Mouse (Mus musculus) lung, postnatal 10 days (tissue): ENCODE measurements around the gene Npnt.

ENCODE experiments used
- DNase-seq: peaks from one replicate; pipeline ENCODE4 v3.0.0; 2021

Npnt gene

DNA sequence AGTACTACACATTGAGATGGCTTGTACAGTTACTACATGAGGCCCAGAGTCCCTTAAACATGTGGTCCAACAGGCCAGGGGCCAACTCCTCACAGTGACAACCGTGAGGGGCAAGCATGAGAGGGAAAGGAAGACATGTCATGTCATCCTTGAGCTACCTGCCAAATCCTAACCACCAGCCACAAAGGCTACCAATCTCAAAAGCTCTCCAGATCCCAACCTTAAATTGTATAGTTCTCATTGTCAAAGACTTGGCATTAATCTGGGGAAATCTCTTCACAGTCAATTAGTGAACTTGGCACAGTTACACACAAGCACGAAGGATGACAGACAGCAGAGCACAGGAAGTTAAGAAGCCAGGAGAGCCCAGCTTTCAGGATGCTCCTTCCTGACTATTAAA lies 15.4 kb downstream of the Npnt start:
- DNase-seq = no peak

DNA sequence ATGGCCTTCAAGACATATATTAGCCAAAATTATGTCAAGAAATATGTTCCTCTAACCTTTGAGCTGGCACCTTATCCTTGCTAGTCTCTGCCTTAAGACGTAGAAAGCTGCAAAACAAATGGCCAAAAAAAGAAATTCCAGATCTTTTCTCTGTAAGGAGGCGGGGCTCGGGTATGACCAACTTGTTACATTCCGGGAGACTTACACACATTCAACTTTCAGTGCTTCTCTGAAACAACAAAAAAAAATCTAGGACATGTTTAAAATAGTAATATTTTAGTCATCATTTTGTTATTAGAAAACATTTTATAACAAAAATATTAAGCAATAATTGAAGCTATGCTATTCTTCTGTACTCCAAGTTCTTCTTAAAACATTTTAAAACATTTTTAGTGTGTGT lies 18.6 kb downstream of the Npnt start:
- DNase-seq = no peak

DNA sequence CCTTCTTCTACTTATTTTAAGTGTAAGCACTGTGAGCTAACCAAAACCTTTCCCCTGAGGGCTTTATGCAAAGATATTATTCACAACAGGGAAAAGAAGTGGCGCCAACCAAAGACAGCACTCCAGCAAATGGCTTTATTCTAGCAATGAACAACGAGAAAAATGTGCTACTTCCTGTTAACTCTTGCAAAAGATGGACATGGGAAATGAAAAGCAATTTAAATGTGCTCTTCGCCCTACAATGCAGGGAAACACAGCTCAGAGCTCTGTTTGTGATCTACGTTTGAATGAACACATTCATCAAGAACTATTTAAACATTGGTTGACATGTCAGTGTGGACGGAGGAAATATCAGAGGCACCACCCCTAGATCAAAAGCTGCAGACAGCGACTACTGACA lies 20.2 kb downstream of the Npnt start:
- DNase-seq = no peak

DNA sequence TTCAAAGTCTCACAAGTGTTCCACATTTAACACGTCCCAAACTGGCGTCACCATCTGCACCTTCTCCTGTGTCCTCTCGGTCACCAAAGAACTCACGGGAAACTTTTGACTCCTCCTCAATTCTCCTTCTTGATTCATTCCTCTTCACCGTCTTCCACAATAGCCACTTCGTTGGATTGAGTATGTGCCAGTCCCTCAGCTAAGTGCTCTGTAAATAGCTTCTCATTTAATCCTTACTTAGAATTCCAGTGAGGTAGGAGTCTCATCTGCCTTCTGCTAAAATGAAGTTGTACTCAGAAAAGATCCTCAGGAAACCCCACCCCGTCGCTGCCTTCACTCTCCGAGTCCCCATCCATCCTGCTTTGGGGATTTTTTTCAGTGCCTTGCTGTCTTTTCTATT lies 21.9 kb downstream of the Npnt start:
- DNase-seq = no peak

DNA sequence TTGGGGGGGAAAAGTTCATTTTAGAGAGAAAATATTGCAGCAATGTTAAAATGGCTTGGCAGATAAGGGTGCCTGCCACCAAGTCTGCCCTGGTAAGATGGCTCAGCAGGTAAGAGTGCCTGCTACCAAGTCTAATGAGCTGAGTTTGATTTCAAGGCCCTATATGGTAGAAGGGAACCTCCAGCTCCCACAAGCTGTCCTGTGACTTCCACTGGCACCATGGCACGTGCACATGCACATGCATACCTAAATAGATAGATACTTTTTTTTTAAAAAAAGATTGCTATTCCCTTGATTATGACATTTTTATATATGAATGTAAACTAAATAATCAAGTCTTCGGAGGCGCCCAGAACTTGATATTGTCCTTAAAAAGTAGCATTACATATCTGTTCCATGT lies 30.3 kb downstream of the Npnt start:
- DNase-seq = no peak

DNA sequence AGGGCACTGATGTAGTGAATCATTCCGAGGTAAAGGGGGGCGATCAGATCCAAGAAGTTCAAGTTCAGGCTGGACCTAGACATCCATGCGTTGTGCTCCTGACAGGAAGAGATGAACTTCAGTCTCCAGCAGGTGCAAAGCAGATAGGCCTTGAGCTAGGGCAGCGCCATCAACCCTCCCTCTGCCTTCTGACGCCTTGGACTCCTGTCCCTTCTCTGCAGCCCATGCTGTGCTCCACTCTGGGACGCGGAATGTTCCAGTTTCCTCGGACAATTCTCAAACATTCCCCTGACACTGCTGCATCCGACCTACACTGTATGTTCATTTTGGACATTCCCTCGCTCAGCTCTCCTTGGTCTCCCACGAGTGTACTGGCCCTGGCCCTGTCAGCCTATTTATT lies 30.9 kb downstream of the Npnt start:
- no peak for DNase-seq

DNA sequence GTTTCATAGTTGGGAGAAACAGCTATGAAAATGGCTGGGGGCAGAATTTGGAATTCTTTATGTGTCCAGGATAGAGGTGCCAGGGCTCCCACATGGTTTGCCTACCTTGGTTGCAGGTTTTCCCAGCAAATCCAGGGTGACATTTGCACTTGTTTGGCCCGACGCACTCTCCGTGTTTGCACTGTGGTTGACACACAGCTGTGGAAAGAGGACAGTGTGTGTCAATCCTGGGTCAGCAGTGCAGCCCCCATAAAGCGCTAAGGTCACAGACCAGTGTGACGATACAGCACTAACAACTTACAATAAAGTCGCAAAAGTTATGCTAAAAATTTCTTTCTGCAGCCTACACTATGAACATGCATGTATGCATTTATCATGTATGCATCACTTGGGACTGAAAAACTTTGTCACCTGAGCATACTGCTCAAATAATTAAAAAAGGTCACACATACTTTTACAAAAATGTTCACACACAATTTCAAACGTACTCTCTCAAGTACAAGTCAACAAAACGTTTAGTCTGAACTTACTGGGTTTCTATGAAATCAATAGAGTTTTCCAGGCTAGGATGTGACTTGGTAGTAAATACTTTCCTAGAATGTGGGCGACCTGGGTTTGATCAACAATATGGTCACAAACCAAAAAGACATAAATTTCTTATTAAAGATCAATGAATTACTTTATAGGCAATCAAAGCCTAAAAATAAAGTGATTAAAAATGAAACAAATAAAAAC lies 32.6 kb downstream of the Npnt start:
- no peak for DNase-seq

DNA sequence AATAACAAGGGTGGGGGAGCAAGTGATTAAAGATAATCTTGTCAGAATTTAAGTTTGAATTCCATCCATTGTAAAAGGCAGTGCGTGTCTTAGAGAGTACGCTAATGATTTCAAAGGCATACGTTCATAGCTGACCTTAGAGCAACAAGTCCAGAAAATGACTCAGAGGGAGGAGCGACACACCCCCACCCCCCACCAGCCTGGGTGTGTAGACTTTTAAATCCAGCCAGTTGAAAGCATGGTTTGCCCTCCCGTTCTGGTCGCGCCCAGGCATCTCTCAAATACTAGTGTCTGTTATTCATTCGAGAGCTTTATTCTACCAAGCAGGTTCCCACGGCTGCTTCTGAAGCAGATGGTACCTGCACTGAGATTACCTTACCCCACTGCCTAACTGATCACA lies 34.4 kb downstream of the Npnt start:
- DNase-seq = no peak

DNA sequence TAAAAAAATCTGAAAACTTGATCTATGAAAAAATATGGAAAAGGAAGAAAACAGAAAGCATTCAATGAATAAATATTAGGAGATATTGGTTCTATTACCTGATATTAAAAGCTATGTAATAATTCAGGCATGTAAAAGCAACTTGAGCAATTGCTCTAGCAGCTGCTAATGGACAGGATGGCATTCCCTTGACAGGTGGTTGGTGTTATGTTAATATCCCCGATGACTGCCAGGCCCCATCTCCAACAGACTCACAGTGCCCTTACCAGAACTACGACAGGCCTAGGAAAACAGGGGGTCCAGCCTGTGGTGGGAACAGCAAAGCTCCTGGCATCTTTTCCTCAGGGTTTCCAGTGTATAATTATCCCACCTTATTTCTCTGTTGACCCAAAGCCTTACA lies 37.7 kb downstream of the Npnt start:
- DNase-seq = no peak

DNA sequence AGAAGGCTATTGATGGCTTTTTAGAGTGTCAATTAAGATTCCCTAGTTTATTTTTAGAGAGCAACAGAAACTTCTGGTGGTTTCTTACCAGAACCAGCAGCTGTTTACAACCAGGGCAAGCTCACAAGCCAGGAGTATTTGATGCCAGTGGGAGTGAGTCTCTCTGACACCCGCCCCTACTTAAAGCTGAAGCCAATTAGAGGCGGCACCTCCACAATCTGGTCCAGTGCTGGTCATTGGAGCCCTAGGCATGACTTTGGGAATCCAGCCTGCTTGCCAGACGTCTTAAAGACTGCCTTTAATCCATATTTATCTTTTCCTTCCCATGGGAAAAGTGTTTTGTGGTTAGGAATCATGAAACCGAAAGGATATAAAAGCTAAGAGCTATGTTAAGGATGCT lies 38.4 kb downstream of the Npnt start:
- peak; percentile 37 for DNase-seq

DNA sequence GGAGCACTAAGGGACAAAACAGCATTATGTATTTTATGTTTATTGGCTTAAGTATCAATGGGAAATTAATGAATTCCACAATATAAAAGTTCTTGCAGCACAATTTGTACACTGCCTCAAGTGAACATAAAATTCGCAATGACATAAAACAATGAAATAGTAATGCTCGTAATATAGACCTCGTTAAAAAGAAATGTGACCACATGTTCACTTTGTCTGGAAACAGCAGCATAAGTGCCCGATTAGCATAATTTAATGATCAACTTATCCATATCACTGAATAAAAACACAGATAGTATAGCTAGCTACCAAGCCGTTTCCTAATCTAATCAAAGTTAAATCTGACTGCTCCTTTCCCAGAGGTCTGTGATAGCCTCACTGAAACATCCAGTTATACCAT lies 39.4 kb downstream of the Npnt start:
- DNase-seq = no peak

DNA sequence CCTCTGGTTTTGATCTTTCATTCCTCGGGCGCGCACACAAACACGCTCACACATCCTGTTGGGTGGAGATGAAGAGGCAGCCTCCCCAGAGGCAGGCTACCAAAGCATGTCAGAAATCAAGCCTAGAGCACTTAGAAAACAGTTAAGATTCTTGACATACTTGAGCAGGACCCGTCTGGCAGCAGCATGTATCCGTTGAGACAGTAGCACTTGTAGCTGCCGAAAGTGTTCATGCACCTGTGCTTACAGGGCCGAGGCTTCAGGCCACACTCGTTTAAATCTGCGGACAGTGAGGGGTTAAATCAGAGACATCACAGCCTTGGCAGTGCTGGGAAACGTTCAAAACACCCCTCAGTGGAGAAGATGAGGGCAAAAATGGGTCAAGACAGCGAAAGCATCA lies 40.4 kb downstream of the Npnt start:
- DNase-seq = no peak

DNA sequence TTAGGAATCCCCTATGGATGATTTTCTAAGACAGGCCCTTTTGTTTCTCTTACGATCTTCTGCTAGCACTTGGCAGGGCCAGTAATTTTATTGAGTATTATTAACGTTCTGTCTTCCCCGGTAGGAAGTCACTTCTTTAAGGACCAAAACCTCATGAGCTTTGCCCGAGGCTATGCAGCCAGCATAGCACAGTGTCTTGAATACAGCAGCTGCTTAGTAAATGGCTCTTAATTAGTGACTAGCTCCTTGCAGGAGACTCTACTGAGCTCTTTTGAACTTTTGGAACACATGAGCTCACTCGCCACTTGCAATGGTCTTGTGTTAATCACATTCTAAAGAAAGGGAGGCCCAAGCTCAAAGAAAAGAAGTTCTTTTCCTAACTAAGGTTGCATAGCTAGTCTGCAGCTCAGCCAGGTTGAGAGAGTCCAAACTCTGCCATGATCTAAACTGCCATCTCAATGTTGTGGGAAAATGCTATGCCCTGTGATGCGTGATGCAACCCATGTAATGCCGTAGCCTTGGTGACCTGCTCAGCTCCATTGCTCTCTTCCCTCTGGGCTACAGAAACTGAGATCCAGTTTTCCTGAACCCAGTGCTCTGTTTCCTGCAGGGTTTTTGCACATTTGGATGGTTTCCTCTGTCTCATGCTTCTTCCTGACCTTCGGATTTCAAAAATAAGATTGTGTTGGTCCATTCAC lies 42.4 kb downstream of the Npnt start:
- no peak for DNase-seq

DNA sequence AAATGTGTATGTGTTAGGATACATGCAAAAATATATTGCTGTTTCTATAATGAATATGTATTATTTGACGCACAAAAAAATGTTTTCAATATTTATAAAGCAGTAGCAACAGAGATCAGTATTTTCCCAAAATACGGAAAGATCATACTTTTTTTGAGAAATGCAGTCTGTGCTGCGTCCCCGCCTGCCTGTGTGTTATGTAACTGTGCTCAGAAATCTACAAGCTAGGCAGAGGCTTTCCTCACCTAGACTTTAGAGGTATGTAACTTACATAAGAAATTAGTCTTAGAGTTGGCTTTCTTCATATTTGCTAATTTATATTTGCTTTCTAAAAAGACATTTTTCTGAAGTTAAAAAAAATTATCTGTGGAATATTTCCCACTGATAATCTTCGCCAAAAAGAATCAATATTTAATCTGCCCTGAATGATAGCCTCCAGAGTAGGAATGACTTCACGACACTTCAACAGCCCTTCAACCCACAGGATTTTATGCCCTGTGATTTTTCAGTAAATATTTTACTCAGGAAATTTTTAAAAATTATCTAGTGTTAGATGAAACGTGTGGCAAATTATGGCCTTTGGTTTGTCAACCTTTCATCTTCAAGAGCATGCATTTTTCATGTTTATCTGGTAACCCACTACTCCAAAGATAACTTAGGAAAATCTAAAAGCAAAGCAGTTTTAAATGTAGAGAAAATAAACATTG lies 44.7 kb downstream of the Npnt start:
- DNase-seq = no peak

DNA sequence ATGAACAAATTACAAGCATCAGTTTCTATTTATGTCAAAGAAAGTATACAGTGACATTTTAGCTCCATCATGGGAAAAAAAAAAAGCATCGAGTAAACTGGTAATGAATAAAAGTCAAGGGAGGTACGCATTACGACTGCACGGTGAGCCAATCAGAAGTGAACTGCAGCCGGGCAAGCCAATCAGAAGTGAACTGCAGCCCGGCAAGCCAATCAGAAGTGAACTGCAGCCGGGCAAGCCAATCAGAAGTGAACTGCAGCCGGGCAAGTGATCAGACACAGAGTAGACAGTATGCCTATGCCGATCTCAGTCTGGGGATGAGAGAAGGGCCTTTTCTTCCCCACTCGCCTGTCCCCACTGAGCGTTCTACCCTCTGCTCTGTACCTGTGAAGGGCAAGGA lies 46.7 kb downstream of the Npnt start:
- no peak for DNase-seq

DNA sequence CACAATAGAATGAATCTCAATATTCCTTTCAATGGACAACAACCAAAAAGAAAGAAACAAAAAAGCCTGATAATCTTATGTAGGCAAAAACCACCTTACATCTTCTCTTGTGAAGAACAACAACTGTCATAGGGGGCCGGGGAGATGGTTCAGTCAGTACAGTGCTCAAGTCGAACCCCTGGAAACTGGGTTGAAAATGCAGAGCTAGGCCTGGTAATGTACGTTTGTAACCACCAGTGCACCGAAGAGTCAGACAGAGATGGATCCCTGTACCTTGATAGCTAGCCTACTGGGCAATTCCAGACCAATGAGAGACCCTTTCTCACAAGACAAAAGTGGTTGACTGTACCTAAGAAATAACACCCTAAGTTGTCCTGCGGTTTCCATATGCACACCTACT lies 47.2 kb downstream of the Npnt start:
- DNase-seq = no peak

DNA sequence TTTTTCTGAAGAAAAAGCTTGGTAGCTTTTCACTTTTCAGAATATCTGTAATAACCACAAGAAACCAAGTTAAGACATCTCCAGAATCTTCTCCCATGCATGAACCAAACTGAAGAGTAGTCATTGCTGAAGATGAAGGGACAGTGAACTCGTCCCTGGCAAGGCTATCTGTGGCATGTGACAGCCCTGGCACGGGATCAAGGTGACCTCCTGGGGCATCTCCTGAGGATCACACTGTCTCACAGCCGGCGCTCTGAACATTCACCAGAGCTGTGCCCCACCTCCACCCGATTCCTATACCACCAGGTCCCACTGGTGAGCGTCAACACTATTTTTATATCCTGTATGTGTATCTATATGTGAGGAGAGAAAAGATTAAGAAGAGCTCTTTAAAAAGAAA lies 47.9 kb downstream of the Npnt start:
- no peak for DNase-seq

DNA sequence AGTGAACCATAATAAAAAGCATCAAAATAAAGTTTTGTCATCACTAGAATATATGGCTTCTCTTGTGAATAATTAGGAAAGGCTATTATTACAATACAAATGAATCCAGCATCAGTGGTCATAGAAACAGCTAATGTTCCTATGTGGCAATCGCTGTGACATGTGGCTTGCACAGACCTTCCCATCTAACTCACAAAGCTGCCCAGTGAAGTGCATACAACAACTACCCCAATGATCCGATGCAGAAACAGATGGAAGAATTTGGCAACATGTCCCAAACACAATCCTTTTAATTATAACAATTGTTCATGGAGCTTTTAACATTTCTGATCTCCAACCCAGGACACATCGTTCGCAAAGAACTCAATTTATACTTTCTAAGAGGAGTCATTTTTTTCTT lies 52.2 kb downstream of the Npnt start:
- DNase-seq = no peak

DNA sequence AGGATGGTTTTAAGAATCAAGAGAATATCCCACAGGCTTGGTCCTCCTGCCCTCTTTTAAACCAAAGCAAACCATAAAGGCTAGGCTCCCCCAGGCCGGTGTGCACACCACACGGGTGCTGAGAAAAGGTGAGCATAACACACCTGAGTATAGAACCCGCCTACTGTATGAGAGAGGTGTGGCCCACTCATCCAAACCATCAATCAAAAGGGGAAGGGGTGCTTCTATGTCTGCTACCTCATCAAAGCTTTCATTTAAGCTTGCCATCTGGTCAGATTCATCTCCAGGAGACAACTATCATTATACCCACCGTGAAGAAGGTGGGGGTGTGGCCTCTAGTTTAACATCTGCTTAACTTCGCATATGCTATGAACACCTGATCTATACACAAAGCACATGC lies 52.7 kb downstream of the Npnt start:
- DNase-seq = no peak

DNA sequence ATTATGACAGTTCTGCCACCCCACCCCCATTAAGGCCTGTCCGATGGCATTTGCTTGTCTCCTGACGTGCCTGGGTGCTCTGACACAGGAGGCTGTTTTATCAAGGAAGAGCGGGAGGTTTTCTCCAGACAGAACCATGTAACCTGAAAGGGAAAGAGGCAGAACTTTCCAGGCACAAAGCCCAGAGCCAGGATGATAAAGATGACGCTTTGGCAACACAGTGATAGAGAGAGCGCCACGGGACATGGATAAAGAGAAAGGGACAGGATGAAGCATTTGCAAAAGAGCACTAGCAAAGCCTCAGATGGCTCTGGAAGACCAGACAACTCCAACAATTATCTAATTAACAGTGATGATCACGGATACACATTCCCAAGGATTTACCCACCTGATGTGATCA lies 56.0 kb downstream of the Npnt start:
- no peak for DNase-seq

DNA sequence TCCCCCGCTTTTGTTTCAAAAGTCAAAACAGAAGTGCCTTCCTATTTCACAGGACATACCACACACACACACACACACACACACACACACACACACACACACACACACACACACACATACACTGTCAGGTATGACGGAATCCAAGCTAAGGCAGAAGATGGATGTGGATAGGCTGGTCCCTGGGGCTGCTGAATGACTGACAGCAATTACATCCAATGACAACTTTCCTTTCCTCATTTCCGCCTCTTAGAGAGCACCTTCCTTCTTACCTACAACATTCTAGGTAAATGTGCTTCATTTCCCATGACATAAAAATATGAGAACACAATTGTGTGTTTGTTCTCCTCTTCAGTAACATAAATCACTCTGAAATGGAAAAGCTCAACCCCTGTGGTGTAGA lies 56.4 kb downstream of the Npnt start:
- no peak for DNase-seq

DNA sequence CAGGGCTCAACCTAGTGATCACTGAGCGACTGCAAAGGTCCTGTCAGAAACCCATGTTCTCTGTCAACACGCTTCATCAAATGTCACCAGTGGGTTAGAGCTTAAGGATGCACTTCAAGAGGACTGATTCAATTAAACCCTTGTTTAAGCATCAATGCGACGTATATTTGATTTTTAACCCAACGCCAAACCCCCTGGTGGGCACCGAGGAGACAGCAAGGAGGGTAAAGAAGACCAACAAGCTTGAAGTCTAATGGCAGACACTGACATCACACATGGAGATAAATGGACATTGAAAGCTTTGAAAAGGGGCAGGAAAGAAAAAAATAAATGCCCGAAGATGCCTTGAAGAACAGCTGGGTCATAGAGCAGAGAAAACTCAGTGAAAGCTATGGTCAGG lies 57.0 kb downstream of the Npnt start:
- DNase-seq = no peak

DNA sequence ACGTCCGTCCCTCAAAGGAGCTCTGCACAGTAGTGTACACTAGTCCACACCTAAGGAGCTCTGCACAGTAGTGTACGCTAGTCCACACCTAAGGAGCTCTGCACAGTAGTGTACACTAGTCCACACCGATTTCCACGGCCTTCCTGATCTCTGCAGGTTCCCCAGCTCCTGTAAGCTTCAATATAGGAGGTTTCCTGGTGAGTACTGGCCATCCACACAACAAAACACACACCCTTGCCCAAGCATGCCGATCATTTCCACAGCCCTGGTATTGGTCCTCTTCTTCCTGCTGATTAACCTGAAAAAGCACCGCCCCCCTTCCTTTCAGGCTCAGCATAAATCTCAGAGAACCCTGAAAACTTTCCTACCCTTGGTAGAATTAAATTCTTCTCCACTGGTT lies 57.6 kb downstream of the Npnt start:
- DNase-seq = no peak

DNA sequence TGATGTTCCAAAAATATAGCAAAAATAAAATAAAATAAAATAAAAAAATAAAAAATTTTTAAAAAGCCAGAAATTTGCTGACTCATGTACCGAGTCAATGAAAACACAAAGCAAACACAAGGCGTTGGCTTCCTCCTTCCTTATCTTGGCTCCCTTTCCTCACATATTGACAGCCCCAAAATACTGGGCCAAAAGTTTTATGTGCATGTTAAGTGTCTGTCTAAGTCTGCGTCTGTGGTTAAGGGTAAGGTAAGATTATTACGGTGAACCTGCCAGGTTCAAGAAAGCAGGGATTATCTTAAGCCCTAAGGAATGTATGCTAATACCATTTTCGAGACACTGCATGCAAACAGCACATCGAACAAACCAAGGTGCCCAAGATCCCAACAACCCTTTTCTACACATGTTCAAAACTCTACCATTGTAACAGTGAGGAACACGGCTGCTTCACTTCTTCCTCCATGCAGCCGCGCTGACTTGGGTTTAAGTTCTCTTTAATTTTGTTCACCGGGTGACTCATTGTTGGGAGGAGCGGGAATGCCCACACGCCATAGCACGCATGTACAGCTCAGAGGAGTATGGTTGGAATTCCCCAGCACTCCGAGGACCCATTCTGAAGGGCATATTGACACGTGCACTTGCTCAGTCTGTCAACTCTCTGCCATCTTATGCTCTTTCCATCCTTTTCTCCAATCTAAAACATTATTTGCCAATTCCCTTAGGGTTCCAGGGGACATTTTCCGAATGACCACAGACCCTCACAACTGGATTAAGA lies 62.8 kb downstream of the Npnt start:
- no peak for DNase-seq
